Mouse (Mus musculus) liver, embryonic 16.5 days (tissue): ENCODE results near the gene Mia3. TPM values are rescaled to one million over a fixed set of nuclear protein-coding genes. Genes with fewer than 3 reads are reported as not detected.
"Not testable (repeated sequence)": the region's sequence is repeated elsewhere in the genome, so short reads cannot be mapped to it uniquely, and the experiment has no call there.

Experiments
- ATAC-seq: fragments of 200-750 bp; cut with Nextera tagmentation; 2 replicates; pipeline ENCODE4 v1.8.0; 2017; ENCODE audit warnings: low read depth, mild to moderate bottlenecking, moderate number of reproducible peaks, moderate library complexity
- H3K27ac ChIP-seq: fragments of 300-500 bp; sonication (generic); 2 replicates; pipeline ENCODE4 v1.5.1; 2014; ENCODE audit warnings: mild to moderate bottlenecking, low read length
- H3K27me3 ChIP-seq: fragments of 300-500 bp; sonication (generic); 2 replicates; pipeline ENCODE4 v1.6.1; 2014; ENCODE audit warnings: low read depth, low read length, mixed read lengths; ENCODE audit not compliant: control insufficient read depth, insufficient read depth
- H3K36me3 ChIP-seq: fragments of 300-500 bp; sonication (generic); 2 replicates; pipeline ENCODE4 v1.6.1; 2014; ENCODE audit warnings: mild to moderate bottlenecking; ENCODE audit not compliant: control insufficient read depth, insufficient read depth
- H3K4me1 ChIP-seq: fragments of 300-500 bp; sonication (generic); 2 replicates; pipeline ENCODE4 v1.6.1; 2014; ENCODE audit warnings: low read depth, low read length, mixed read lengths; ENCODE audit not compliant: control insufficient read depth
- H3K4me2 ChIP-seq: fragments of 300-500 bp; sonication (generic); 2 replicates; pipeline ENCODE4 v1.6.1; 2014; ENCODE audit warnings: low read depth, low read length, mixed read lengths
- H3K4me3 ChIP-seq: fragments of 300-500 bp; sonication (generic); 2 replicates; pipeline ENCODE4 v1.5.1; 2014; ENCODE audit warnings: low read depth, mild to moderate bottlenecking, low read length
- H3K9ac ChIP-seq: fragments of 300-500 bp; sonication (generic); 2 replicates; pipeline ENCODE4 v1.6.1; 2014; ENCODE audit warnings: low read depth, low read length
- H3K9me3 ChIP-seq: fragments of 300-500 bp; sonication (generic); replicated peaks from 2 replicates; pipeline ENCODE4 v1.6.1; 2016; ENCODE audit warnings: low read length; ENCODE audit not compliant: control insufficient read depth
- WGBS: fragments of 180-500 bp; shearing (Covaris S2); extraction: QIAGEN DNeasy Blood & Tissue Kit; methylation state at CpG from one replicate; pipeline ENCODE4 v1.1.7; 2014; ENCODE audit not compliant: insufficient replicate concordance; 5-methylcytosine and 5-hydroxymethylcytosine counted together
- polyA plus RNA-seq: library from polyadenylated mRNA; unstranded; fragments of >200 nt; fragmentation: Nextera tagmentation; extraction: Ambion mirVana; gene quantifications from 2 replicates; pipeline ENCODE4 v1.2.1, GENCODE M21; 2015

Gene Mia3
- 27.8 and 30.5 TPM in 2 replicates for polyA plus RNA-seq

GRCm38 (mm10) chr1:183369427-183370014 is at the start of gene Mia3:
Gene Mia3, minus strand, starts transcription at chr1:183369553.
- Histone ChIP-seq H3K36me3 (no peaks in the 10 kb centered on the region; the same call in 1 of the 2 replicates), H3K9ac (peak within 1 kb of the TSS; percentile 84), H3K27ac (no peak within 1 kb of the TSS), H3K27me3 (peaks cover 14% of the 10 kb centered on the region), H3K9me3 (no peaks in the 10 kb centered on the region), H3K4me1 (peaks cover 11% of the 10 kb centered on the region), H3K4me2 (peak within 1 kb of the TSS; percentile 93), H3K4me3 (peak within 1 kb of the TSS; percentile 73)
- under 1% methylated on average over 47 of the region's 51 CpGs for whole genome bisulfite sequencing
- ATAC-seq, result peak; percentile 99

- WGBS, result 67% methylated on average over 12 of the region's 12 CpGs
- no peak within 1 kb of the TSS for H3K27ac ChIP-seq
- ATAC-seq, result no peak
Measured at GRCm38 (mm10) chr1:183417873-183418272, 48.5 kb upstream of the Mia3 start, which contains the start of gene Hhipl2. Gene Hhipl2, plus strand, starts transcription at chr1:183418215.

GRCm38 (mm10) chr1:183414081-183414727 is 44.9 kb upstream of the Mia3 start:
- Histone ChIP-seq H3K27me3 (no peaks in the 10 kb centered on the region), H3K4me2 (no peak overlapping the region), H3K4me3 (no peak overlapping the region), H3K4me1 (no peaks in the 10 kb centered on the region), H3K27ac (no peak overlapping the region), H3K9me3 (no peaks in the 10 kb centered on the region), H3K9ac (no peak overlapping the region), H3K36me3 (peaks cover 2% of the 10 kb centered on the region)
- 66% methylated on average over 15 of the region's 15 CpGs for WGBS
- no peak for ATAC-seq

More at GRCm38 (mm10) chr1:183417873-183418272, 48.5 kb upstream of the Mia3 start, which contains the start of gene Hhipl2:
- Histone ChIP-seq H3K4me2 (no peak within 1 kb of the TSS), H3K9me3 (no peaks in the 10 kb centered on the region), H3K9ac (no peak within 1 kb of the TSS), H3K4me1 (no peaks in the 10 kb centered on the region), H3K36me3 (no peaks in the 10 kb centered on the region), H3K4me3 (no peak within 1 kb of the TSS), H3K27me3 (no peaks in the 10 kb centered on the region)

- peaks cover 17% of the 10 kb centered on the region for H3K36me3 ChIP-seq
- 76% methylated on average over 3 of the region's 3 CpGs for WGBS
- ATAC-seq, result no peak
Measured at GRCm38 (mm10) chr1:183403396-183403795, 34.0 kb upstream of the Mia3 start.

GRCm38 (mm10) chr1:183388426-183389406 is 19.4 kb upstream of the Mia3 start, which contains the start of gene Taf1a:
Gene Taf1a, plus strand, starts transcription at chr1:183388981.
- peak within 1 kb of the TSS; percentile 79 for H3K4me3 ChIP-seq
- peak within 1 kb of the TSS; percentile 46 for H3K9ac ChIP-seq
- WGBS, result 5% methylated on average over 44 of the region's 44 CpGs
- peak within 1 kb of the TSS; percentile 84 for H3K4me2 ChIP-seq
- peak; percentile 100 for ATAC-seq
- H3K36me3 ChIP-seq, result no peaks in the 10 kb centered on the region; the same call in 1 of the 2 replicates
- peaks cover 9% of the 10 kb centered on the region for H3K4me1 ChIP-seq
- no peaks in the 10 kb centered on the region for H3K9me3 ChIP-seq
- no peaks in the 10 kb centered on the region for H3K27me3 ChIP-seq
- H3K27ac ChIP-seq, result no peak within 1 kb of the TSS

More at GRCm38 (mm10) chr1:183403396-183403795, 34.0 kb upstream of the Mia3 start:
- Histone ChIP-seq H3K9ac (no peak overlapping the region), H3K27me3 (no peaks in the 10 kb centered on the region), H3K9me3 (no peaks in the 10 kb centered on the region), H3K4me3 (no peak overlapping the region), H3K27ac (no peak overlapping the region), H3K4me2 (no peak overlapping the region), H3K4me1 (no peaks in the 10 kb centered on the region)

- H3K36me3 ChIP-seq, H3K27me3 ChIP-seq, H3K4me1 ChIP-seq, ATAC-seq, H3K4me3 ChIP-seq, H3K9me3 ChIP-seq, H3K27ac ChIP-seq, H3K4me2 ChIP-seq, H3K9ac ChIP-seq: not testable (repeated sequence)
- 80% methylated on average over 3 of the region's 3 CpGs for WGBS
Measured at GRCm38 (mm10) chr1:183387421-183387820, 18.1 kb upstream of the Mia3 start.

GRCm38 (mm10) chr1:183382621-183383020 is 13.3 kb upstream of the Mia3 start:
- Histone ChIP-seq H3K27me3 (no peaks in the 10 kb centered on the region), H3K9me3 (no peaks in the 10 kb centered on the region), H3K9ac (no peak overlapping the region), H3K4me2 (no peak overlapping the region), H3K4me3 (no peak overlapping the region), H3K36me3 (no peaks in the 10 kb centered on the region), H3K27ac (no peak overlapping the region), H3K4me1 (peaks cover 4% of the 10 kb centered on the region)
- WGBS, result 66% methylated on average over 2 of the region's 2 CpGs
- ATAC-seq, result no peak

GRCm38 (mm10) chr1:183381816-183382215 is 12.5 kb upstream of the Mia3 start:
- Histone ChIP-seq H3K4me1 (peaks cover 4% of the 10 kb centered on the region), H3K36me3 (no peaks in the 10 kb centered on the region), H3K4me3 (no peak overlapping the region), H3K27ac (no peak overlapping the region), H3K9ac (no peak overlapping the region), H3K27me3 (no peaks in the 10 kb centered on the region), H3K4me2 (no peak overlapping the region), H3K9me3 (no peaks in the 10 kb centered on the region)
- no peak for ATAC-seq
- 60% methylated on average over 5 of the region's 5 CpGs for WGBS
